Mouse (Mus musculus) testis, adult 2 months (tissue): ENCODE results near the gene Chac1.

Experiments
- CTCF ChIP-seq: fragments of 200-500 bp; IDR thresholded peaks from 2 replicates; pipeline ENCODE4 v1.5.1; 2012; ENCODE audit warnings: low read depth, mild to moderate bottlenecking, inconsistent platforms, low read length, moderate library complexity; ENCODE audit not compliant: control insufficient read depth, insufficient read depth, insufficient replicate concordance
- POLR2A ChIP-seq: fragments of 200-500 bp; IDR thresholded peaks from 2 replicates; pipeline ENCODE4 v1.6.1; 2012; ENCODE audit warnings: low read depth, mild to moderate bottlenecking, inconsistent platforms, low read length, moderate library complexity; ENCODE audit not compliant: control insufficient read depth

- TF ChIP-seq CTCF (no peak), POLR2A (no peak)
Observed at GRCm38 (mm10) chr2:119377286-119377685, 26.3 kb downstream of the Chac1 start.
